9 mouse cellular contexts compared by ENCODE assay signal in the genomic region with DNA sequence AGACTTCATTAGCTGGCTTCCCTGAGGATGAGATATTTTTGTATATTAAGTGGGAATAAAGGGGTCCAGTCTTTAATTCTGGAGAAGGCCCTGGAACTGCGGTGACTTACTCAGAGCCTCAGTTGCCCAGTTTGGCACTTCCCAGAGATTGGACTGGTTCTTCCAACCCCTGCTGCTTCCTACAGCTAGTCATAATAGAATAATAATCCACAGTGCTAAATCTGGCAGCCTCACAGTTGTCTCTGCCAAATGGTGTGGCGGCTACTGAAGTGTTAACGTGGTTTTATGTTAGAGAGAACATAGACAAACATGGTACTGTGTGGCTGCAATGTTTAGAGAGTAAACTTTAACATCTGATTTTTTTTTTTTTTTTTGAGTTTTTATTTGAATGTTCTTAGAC. TPM values are rescaled to one million over a fixed set of nuclear protein-coding genes. Genes with fewer than 3 reads are reported as not detected.
DNase-seq lines count a peak whose midpoint lies in the region; ATAC-seq lines count a peak whose summit lies in the region.
"Had no signal": no experiment of that assay in that cellular context is flagged by ENCODE, and none has a peak within 500 bp of the region (broad histone marks: within the 10 kb centered on the region; RNA-seq: fewer than 3 reads in every experiment).

No protein-coding gene starts in this region.

- 64% methylated on average over 3 of the region's 3 CpGs for WGBS in kidney, embryonic 14.5 days
- 91% methylated on average over 3 of the region's 3 CpGs for WGBS in embryonic facial prominence, embryonic 13.5 days
- 76% methylated on average over 3 of the region's 3 CpGs for WGBS in hindbrain, embryonic 16.5 days
- 85% methylated on average over 3 of the region's 3 CpGs for WGBS in midbrain, embryonic 14.5 days

- H3K27ac ChIP-seq in kidney, embryonic 14.5 days (ENCODE audit: low read depth, low read length): no peak overlapping the region
- H3K27ac ChIP-seq in embryonic facial prominence, embryonic 13.5 days: no peak overlapping the region
- H3K27ac ChIP-seq in hindbrain, embryonic 16.5 days (ENCODE audit: low read depth, low read length): no peak overlapping the region
- H3K27ac ChIP-seq in midbrain, embryonic 14.5 days (replicated peaks; ENCODE audit: low read depth, low read length): peak overlapping the region; percentile 32; the same call in 1 of the 2 replicates

- H3K9me3 ChIP-seq in kidney, embryonic 14.5 days (ENCODE audit: control insufficient read depth, low read length): no peaks in the 10 kb centered on the region
- no peaks in the 10 kb centered on the region for H3K9me3 ChIP-seq in embryonic facial prominence, embryonic 13.5 days
- H3K9me3 ChIP-seq in hindbrain, embryonic 16.5 days (ENCODE audit: control insufficient read depth, low read length): no peaks in the 10 kb centered on the region
- no peaks in the 10 kb centered on the region for H3K9me3 ChIP-seq in midbrain, embryonic 14.5 days (ENCODE audit: control insufficient read depth, low read length)

- H3K9ac ChIP-seq in kidney, embryonic 14.5 days (ENCODE audit: low read depth, low read length): peak overlapping the region; percentile 80
- H3K9ac ChIP-seq in embryonic facial prominence, embryonic 13.5 days: peak overlapping the region; percentile 91; the same call in 1 of the 2 replicates
- H3K9ac ChIP-seq in hindbrain, embryonic 16.5 days (ENCODE audit: low read depth, low read length): peak overlapping the region; percentile 89; the same call in 1 of the 2 replicates
- H3K9ac ChIP-seq in midbrain, embryonic 14.5 days (replicated peaks; ENCODE audit: low read length): peak overlapping the region; percentile 91; the same call in 1 of the 2 replicates

- H3K4me3 ChIP-seq in kidney, embryonic 14.5 days (ENCODE audit: low read length): peak overlapping the region; percentile 69
- peak overlapping the region; percentile 89 for H3K4me3 ChIP-seq in embryonic facial prominence, embryonic 13.5 days
- H3K4me3 ChIP-seq in hindbrain, embryonic 16.5 days (ENCODE audit: low read length): no peak overlapping the region; the same call in 1 of the 2 replicates
- H3K4me3 ChIP-seq in midbrain, embryonic 14.5 days (replicated peaks; ENCODE audit: low read depth, low read length): peak overlapping the region; percentile 65

- no peaks in the 10 kb centered on the region for H3K27me3 ChIP-seq in kidney, embryonic 14.5 days (ENCODE audit: control insufficient read depth, insufficient read depth, low read length)
- H3K27me3 ChIP-seq in embryonic facial prominence, embryonic 13.5 days: peaks cover 2% of the 10 kb centered on the region; the same call in 1 of the 2 replicates
- H3K27me3 ChIP-seq in hindbrain, embryonic 16.5 days (replicated peaks; ENCODE audit: control insufficient read depth, insufficient read depth, low read length): no peaks in the 10 kb centered on the region
- no peaks in the 10 kb centered on the region for H3K27me3 ChIP-seq in midbrain, embryonic 14.5 days (ENCODE audit: control insufficient read depth, insufficient read depth, low read length)

- ATAC-seq in kidney, embryonic 14.5 days (ENCODE audit: low FRiP score, low TSS enrichment): no peak
- ATAC-seq in embryonic facial prominence, embryonic 13.5 days (ENCODE audit: insufficient number of reproducible peaks, insufficient read depth, low FRiP score, low TSS enrichment, low read depth): no peak
- no peak for ATAC-seq in hindbrain, embryonic 16.5 days
- no peak for ATAC-seq in midbrain, embryonic 14.5 days (ENCODE audit: low FRiP score, low TSS enrichment)

- no peak for DNase-seq in kidney, postnatal 25 days
- no peak for DNase-seq in midbrain, embryonic 14.5 days
- DNase-seq in thymus, postnatal 14 days: no peak
- no peak for DNase-seq in urinary bladder, adult 2 months (ENCODE audit: low spot score)
- no peak for DNase-seq in adrenal gland, postnatal 10 days
- DNase-seq: kidney, adult 2 months had no signal

- H3K4me1 ChIP-seq in kidney, embryonic 14.5 days (ENCODE audit: control insufficient read depth, insufficient read depth, low read length): peaks cover 15% of the 10 kb centered on the region
- H3K4me1 ChIP-seq in embryonic facial prominence, embryonic 13.5 days: peaks cover 21% of the 10 kb centered on the region
- peaks cover 14% of the 10 kb centered on the region for H3K4me1 ChIP-seq in hindbrain, embryonic 16.5 days (ENCODE audit: control insufficient read depth, insufficient read depth, low read depth, low read length)
- H3K4me1 ChIP-seq in midbrain, embryonic 14.5 days (ENCODE audit: control insufficient read depth, insufficient read depth, low read length): peaks cover 17% of the 10 kb centered on the region

- H3K36me3 ChIP-seq in kidney, embryonic 14.5 days (ENCODE audit: control insufficient read depth, insufficient read depth, low read length): peaks cover 42% of the 10 kb centered on the region
- peaks cover 41% of the 10 kb centered on the region for H3K36me3 ChIP-seq in embryonic facial prominence, embryonic 13.5 days
- H3K36me3 ChIP-seq in hindbrain, embryonic 16.5 days (ENCODE audit: control insufficient read depth, insufficient read depth, low read length): peaks cover 37% of the 10 kb centered on the region
- H3K36me3 ChIP-seq in midbrain, embryonic 14.5 days (ENCODE audit: control insufficient read depth, insufficient read depth, low read length): peaks cover 40% of the 10 kb centered on the region

- H3K4me2 ChIP-seq in kidney, embryonic 14.5 days (replicated peaks; ENCODE audit: low read depth, low read length): peak overlapping the region; percentile 78
- peak overlapping the region; percentile 75 for H3K4me2 ChIP-seq in embryonic facial prominence, embryonic 13.5 days
- peak overlapping the region; percentile 83 for H3K4me2 ChIP-seq in hindbrain, embryonic 16.5 days (ENCODE audit: low read length)
- H3K4me2 ChIP-seq in midbrain, embryonic 14.5 days (ENCODE audit: low read length): peak overlapping the region; percentile 58

RNA-seq across cellular contexts. Expression of gene Ppib, which starts 1.6 kb away (rescaled TPM):
- 622 and 701 TPM in 2 replicates for polyA plus RNA-seq in kidney, embryonic 14.5 days (2014; fragmentation: Nextera tagmentation; extraction: Ambion mirVana)
- polyA plus RNA-seq in embryonic facial prominence, embryonic 13.5 days (2015; fragmentation: Nextera tagmentation; extraction: Ambion mirVana): 568 and 589 TPM in 2 replicates
- polyA plus RNA-seq in hindbrain, embryonic 16.5 days (2015; fragmentation: Nextera tagmentation; extraction: Ambion mirVana): 362 and 376 TPM in 2 replicates
- 333 and 347 TPM in 2 replicates for polyA plus RNA-seq in midbrain, embryonic 14.5 days (2014; fragmentation: Nextera tagmentation; extraction: Ambion mirVana)
- polyA plus RNA-seq in urinary bladder, adult 2 months (2012; rRNA removed): 442 and 532 TPM in 2 replicates
- 100 to 1,000 TPM; 364 to 402 TPM for total RNA-seq in adrenal gland, postnatal 10 days (2021)

RNA-seq across cellular contexts. Expression of gene Snx22, which starts 7.9 kb away (rescaled TPM):
- 0.91 and 1.5 TPM in 2 replicates for polyA plus RNA-seq in kidney, embryonic 14.5 days (2014; fragmentation: Nextera tagmentation; extraction: Ambion mirVana)
- 5.3 and 5.6 TPM in 2 replicates for polyA plus RNA-seq in embryonic facial prominence, embryonic 13.5 days (2015; fragmentation: Nextera tagmentation; extraction: Ambion mirVana)
- polyA plus RNA-seq in hindbrain, embryonic 16.5 days (2015; fragmentation: Nextera tagmentation; extraction: Ambion mirVana): 12.9 and 14.7 TPM in 2 replicates
- polyA plus RNA-seq in midbrain, embryonic 14.5 days (2014; fragmentation: Nextera tagmentation; extraction: Ambion mirVana): 6.5 and 8.2 TPM in 2 replicates
- 0.81 and 1.6 TPM in 2 replicates for polyA plus RNA-seq in urinary bladder, adult 2 months (2012; rRNA removed)
- total RNA-seq in adrenal gland, postnatal 10 days (2021): 1 to 10 TPM in 1 of 2 experiments, under 1 TPM in 1; 0.66 to 1.9 TPM
